Mouse (Mus musculus): ENCODE measurements around the gene Kcnj9.

Kcnj9 gene

GRCm38 (mm10) chr1:172332925-172333324 lies 3.8 kb upstream of the Kcnj9 start:
- no peak for DNase-seq

DNA sequence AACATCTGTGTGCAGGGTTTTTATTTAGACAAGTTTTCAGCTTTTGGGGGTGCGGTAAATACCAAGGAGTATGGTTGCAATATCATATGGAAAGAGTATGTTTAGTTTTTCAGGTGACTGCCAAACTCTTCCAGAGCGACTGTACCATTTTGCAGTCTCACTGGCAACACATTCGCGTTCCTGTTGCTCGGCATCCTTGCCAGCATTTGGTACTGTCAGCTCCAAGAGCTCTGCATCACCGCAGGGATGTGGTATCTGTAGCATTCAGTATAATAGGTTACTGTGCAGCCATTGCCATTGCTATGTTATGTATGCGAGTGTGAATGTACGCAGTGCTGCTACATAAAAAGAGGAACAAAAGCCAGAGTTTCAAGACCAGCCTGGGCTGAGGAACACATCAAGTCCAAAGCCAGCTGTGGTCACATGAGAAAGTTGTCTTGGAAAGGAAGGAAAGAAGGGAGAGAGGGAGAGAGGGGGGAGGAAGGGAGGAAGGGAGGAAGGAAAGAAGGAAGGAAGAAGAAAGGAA lies 2.4 kb upstream of the Kcnj9 start:
- DNase-seq: no peak

DNA sequence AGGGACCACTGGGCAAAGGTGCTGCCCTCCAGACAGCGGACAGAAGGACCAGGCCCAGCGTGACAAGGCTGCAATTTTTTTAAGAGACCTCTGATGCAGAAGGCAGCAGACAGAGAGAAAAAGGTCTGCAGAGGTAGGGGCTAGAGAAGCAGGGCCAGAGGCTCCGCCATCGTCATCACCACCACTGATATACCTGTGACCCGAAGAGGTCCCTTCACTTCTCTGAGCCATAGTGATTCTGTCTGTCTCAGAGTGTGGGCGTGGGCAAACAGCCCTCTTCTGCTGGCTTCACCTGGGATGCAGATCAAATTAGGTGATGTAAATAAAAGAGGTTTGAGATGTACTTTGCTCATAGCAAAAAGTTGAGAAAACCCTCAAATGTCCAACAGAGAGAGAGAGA lies 498 bp upstream of the Kcnj9 start:
- peak; percentile 6 for DNase-seq

- DNase-seq: peak; percentile 4
Observed at GRCm38 (mm10) chr1:172328461-172328860, 657 bp downstream of the Kcnj9 start.

DNA sequence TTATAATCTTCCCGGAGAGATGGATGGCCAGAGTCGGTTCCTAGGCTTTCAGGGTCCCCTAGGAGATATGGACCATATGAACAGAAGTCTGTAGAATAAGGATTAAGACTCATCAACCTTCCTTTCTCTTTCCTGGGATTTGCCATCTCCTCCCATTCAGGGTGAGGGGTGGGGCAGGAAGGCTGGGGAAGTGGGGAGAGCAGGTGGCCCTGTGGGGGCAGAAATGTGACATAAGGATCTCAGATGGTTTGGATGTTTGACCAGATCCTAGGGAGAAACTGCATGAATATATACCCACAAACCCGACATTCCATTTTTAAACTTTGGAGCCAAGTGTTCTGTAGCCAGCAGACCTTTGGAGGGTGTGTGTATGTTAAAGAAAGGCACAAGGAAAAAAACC lies 1.1 kb downstream of the Kcnj9 start:
- no peak for DNase-seq

GRCm38 (mm10) chr1:172327206-172328001 lies 1.7 kb downstream of the Kcnj9 start:
- peak; percentile 16 for DNase-seq

- peak; percentile 9 for DNase-seq
Observed at GRCm38 (mm10) chr1:172326684-172327083, 2.4 kb downstream of the Kcnj9 start.

GRCm38 (mm10) chr1:172325680-172326535 lies 3.2 kb downstream of the Kcnj9 start:
- peak; percentile 67 for DNase-seq

GRCm38 (mm10) chr1:172324725-172325124 lies 4.4 kb downstream of the Kcnj9 start:
- peak; percentile 83 for DNase-seq

- peak; percentile 60 for DNase-seq
Observed at GRCm38 (mm10) chr1:172323801-172324359, 5.2 kb downstream of the Kcnj9 start.

- DNase-seq: peak; percentile 6
Observed at GRCm38 (mm10) chr1:172323298-172323697, 5.8 kb downstream of the Kcnj9 start.

DNA sequence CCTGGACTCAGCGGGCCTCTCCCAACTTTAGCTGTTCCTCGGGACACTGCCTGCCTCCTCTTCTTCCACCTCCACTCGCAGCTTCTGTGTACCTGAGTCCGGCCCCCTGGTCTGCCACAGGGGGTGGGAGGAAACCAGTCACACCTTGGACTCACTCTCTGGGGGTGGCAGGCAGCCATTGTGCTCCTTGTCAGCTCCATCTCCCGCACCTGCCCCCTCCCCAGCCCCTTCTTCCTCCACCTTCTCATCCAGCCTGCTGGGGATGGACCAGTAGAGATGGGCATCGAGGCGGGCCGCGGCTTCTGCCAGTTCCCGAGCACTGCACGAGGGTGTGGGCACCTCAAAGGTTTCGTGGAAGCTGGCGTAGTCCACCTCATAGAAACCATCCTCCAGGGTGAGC lies 6.4 kb downstream of the Kcnj9 start:
- DNase-seq: peak; percentile 32

GRCm38 (mm10) chr1:172319921-172320411 lies 9.2 kb downstream of the Kcnj9 start:
- DNase-seq: peak; percentile 38

GRCm38 (mm10) chr1:172319346-172319745 lies 9.8 kb downstream of the Kcnj9 start:
- peak; percentile 16 for DNase-seq

- DNase-seq: peak; percentile 29
Observed at GRCm38 (mm10) chr1:172318424-172319035, 10.6 kb downstream of the Kcnj9 start.

DNA sequence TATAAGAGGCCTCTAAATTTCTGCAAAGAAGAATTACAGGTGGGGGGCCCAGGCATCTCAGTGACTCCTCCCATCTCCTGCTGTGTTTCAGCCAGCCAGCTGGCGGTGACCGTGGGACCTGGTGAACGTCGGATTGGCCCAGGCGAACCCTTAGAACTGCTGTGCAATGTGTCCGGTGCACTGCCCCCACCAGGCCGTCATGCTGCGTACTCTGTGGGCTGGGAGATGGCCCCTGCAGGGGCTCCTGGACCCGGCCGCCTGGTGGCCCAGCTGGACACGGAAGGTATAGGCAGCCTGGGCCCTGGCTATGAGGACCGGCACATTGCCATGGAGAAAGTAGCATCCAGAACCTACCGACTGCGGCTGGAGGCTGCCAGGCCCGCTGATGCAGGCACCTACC lies 11.2 kb downstream of the Kcnj9 start:
- DNase-seq: peak; percentile 37

DNA sequence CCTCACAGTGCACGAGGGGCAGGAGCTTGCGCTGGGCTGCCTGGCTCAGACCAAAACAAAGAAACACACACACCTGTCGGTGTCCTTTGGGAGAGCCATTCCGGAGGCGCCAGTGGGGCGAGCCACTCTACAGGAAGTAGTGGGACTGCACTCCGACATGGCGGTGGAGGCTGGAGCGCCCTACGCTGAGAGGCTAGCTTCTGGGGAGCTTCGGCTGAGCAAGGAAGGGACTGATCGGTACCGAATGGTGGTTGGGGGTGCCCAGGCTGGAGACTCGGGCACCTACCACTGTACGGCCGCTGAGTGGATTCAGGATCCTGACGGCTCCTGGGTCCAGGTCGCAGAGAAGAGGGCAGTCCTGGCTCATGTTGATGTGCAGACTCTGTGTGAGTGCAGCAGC lies 11.7 kb downstream of the Kcnj9 start:
- DNase-seq: peak; percentile 27

DNA sequence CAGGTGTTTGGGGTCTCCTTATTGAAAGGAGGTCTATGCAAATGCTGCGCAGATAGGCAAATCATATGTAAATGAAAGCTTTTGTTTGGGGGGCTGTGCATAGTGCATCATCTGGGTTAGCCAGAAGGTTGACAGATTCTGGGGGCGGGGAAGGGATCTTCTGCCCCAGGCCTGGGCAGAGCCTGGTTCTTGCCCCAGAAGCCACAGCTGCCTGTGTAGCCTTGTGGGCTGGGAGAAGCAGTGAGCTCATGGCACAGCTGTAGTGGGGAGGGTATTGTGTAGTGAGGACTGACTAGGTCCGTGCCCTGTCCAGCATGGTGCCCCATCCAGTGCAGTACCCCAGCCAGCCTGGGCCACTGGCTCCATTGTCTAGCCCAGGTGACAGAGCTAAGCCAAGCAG lies 14.2 kb downstream of the Kcnj9 start:
- DNase-seq: no peak

DNA sequence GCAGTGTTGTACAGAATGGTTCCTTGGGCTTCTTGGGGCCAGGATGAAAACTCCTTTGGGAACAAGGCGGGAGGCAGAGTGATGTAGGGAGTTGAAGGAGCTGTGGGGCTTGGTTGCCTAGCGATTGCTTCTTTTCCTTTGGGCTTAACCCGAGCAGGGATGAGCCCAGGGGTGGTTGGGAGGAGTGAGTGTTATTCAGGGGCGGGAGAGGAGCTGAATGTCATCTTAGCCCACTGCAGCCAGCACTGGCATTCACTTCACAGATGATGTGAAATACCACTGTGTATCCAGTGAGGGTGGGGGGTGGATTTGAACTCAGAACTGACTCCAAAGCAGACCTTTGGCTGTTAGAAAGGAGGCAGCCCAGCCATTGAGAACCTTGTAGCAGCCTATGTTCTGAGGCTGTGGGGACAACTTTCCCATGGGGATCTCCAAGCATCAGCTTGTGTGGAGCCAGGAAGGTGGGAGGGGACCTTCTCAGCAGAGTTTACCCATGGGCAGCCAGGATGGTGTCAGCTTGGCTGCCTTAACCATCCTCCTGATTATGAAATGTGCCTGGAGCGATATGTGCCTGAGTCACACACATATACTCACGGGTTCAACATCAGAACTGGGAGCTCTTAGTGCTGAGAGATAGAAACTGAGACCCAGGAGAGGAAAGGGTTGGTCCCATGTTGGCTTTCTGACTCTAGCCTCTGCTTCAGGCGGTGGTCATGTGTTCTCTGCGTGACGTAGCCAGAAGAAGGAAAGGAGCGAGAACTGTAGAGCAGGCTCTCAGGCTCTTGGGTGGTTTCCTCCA lies 15.3 kb downstream of the Kcnj9 start:
- no peak for DNase-seq

DNA sequence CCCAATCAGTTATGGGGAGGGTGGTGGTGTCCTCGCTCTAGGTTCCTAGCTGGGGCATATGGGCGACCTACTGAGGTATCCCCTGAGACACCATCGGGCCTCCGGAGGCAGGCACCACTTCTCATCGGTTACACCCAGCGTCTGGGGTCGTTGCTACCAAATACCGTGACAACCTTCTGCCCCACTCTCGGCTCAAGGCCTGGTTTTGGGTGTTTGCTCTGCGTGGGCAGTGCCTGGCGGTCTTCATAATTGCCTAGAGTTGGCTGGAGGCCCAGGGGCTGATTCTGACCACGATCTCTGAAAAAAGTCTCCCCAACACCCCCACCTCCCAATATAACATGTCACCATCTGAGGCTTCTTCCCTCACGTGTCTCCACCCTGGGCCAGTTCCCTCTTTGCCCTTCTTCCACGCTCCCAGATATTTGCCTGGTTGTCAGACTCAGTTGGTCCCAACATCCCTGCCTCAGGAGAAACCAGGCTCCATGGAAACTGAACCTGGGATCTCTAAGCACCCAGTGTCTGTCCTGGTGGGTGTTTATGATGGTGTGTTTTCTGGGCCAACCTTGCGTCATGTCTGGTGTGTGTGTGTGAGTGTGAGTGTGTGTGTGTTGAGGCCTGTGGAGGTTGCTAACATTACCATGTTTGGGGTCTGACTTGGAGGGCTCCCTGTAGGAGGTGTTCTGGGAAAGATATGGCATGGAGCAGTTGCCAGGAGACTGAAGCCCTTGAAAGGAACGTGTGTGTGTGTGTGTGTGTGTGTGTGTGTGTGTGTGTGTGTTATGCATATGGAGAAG lies 16.2 kb downstream of the Kcnj9 start:
- no peak for DNase-seq

Measured in right cerebral cortex, postnatal 14 days (tissue).